Mouse (Mus musculus) T-helper 2 cell (primary cell): ENCODE measurements around the gene Erbb3.

Source experiments
- in situ Hi-C: fragments of 300-600 bp; cut with MboI, MseI; formaldehyde crosslinking; loops from one replicate; pipeline ENCODE4 v1.15.1; 2025; ENCODE audit warnings: high pct_unique_total_duplicates

Gene Erbb3

GRCm38 (mm10) chr10:128613154-128613440 lies 23.6 kb upstream of the Erbb3 start:
- in situ Hi-C loops: no loop called here

- in situ Hi-C loops: no loop called here
Measured at GRCm38 (mm10) chr10:128612433-128613153, 23.1 kb upstream of the Erbb3 start.

- in situ Hi-C loops: no loop called here
Measured at GRCm38 (mm10) chr10:128606483-128606882, 17.0 kb upstream of the Erbb3 start.

GRCm38 (mm10) chr10:128602470-128603128 lies 13.1 kb upstream of the Erbb3 start:
- in situ Hi-C loops: no loop called here

- in situ Hi-C loops: no loop called here
Measured at GRCm38 (mm10) chr10:128601499-128601898, 12.0 kb upstream of the Erbb3 start.

GRCm38 (mm10) chr10:128598476-128598875 lies 9.0 kb upstream of the Erbb3 start:
- in situ Hi-C loops: no loop called here

GRCm38 (mm10) chr10:128592797-128593196 lies 3.3 kb upstream of the Erbb3 start:
- in situ Hi-C loops: no loop called here

- in situ Hi-C loops: no loop called here
Measured at GRCm38 (mm10) chr10:128591436-128591835, 2.0 kb upstream of the Erbb3 start.

GRCm38 (mm10) chr10:128590193-128590690 lies 790 bp upstream of the Erbb3 start:
- in situ Hi-C loops: no loop called here

GRCm38 (mm10) chr10:128588775-128589463 lies 533 bp downstream of the Erbb3 start:
- in situ Hi-C loops: no loop called here

- in situ Hi-C loops: no loop called here
Measured at GRCm38 (mm10) chr10:128588136-128588535, 1.3 kb downstream of the Erbb3 start.

- in situ Hi-C loops: no loop called here
Measured at GRCm38 (mm10) chr10:128587697-128588096, 1.8 kb downstream of the Erbb3 start.

GRCm38 (mm10) chr10:128587120-128587519 lies 2.3 kb downstream of the Erbb3 start:
- in situ Hi-C loops: no loop called here

GRCm38 (mm10) chr10:128586546-128586945 lies 2.9 kb downstream of the Erbb3 start:
- in situ Hi-C loops: no loop called here

GRCm38 (mm10) chr10:128584386-128584785 lies 5.1 kb downstream of the Erbb3 start:
- in situ Hi-C loops: no loop called here

- in situ Hi-C loops: no loop called here
Measured at GRCm38 (mm10) chr10:128583644-128584043, 5.8 kb downstream of the Erbb3 start.

- in situ Hi-C loops: no loop called here
Measured at GRCm38 (mm10) chr10:128579731-128580130, 9.7 kb downstream of the Erbb3 start.

GRCm38 (mm10) chr10:128579298-128579697 lies 10.2 kb downstream of the Erbb3 start:
- in situ Hi-C loops: no loop called here

- in situ Hi-C loops: no loop called here
Measured at GRCm38 (mm10) chr10:128578330-128578729, 11.1 kb downstream of the Erbb3 start.

GRCm38 (mm10) chr10:128575063-128575462 lies 14.4 kb downstream of the Erbb3 start:
- in situ Hi-C loops: no loop called here

- in situ Hi-C loops: loop anchor here (5.0 kb wide), 1 partner anchor 51 kb away; no protein-coding TSS in a partner anchor
Measured at GRCm38 (mm10) chr10:128565788-128566531, 23.5 kb downstream of the Erbb3 start, which contains the start of gene Pa2g4. Pa2g4 (minus strand) TSS chr10:128565987.
